Mouse (Mus musculus): Measurements from ENCODE around the gene Akr1b3.
"Not testable (repeated sequence)": the region's sequence is repeated elsewhere in the genome, so short reads cannot be mapped to it uniquely, and the experiment has no call there.

The Akr1b3 gene

DNA sequence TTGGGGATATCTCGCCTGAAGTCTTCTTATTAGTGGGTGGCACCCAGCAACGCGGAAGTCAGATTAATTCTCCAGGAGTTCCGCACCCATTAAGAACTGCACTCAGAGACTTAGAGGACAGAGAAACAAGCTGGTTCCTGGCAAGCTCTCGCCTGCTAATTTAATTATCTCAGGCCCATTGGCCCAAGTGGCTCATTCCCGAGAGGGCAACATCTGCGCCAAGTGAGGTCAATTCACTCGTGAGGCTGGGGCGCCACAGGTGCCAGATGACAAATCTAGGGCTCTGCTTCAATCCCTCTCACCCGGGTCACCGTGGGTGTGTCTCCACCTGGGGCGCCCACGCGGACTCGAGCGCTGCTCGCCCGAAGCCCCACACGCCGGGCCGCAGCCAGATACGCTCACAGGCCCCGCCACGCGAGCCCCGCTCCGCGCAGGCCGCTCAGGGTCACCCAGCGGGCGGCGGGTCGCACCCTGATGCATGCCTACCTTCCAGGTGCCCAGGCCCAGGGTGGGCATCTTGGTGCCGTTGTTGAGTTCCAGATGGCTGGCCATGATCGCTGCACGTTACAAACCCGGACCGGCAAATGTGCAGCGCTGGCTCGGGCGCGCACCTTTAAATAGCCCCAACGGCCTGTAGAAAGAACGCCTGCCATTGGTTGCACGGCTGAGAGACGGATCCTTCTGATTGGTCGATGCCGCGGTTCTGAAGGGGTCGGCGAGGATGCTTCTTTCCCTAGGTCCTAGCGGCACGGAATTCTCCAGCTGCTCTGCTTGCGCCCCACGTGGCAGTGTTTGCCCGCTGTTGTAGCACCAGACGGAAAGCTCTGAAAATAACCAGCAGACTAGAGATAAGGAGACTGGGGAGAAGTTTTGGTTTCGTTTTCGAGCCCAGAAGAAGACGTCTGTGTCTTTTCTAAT, at the start of gene Akr1b3:
Gene Akr1b3 (minus strand): TSS at position 625 of the 918 bp plus-strand sequence.
- peak; percentile 94 for DNase-seq (ENCODE audit: low spot score)

- DNase-seq (ENCODE audit: low spot score) = peak; percentile 39
These were observed 47.2 kb upstream of the Akr1b3 start for GRCm38 (mm10) chr6:34364217-34365136.

GRCm38 (mm10) chr6:34355841-34356240, 38.6 kb upstream of the Akr1b3 start:
- DNase-seq (ENCODE audit: low spot score) = no peak

DNA sequence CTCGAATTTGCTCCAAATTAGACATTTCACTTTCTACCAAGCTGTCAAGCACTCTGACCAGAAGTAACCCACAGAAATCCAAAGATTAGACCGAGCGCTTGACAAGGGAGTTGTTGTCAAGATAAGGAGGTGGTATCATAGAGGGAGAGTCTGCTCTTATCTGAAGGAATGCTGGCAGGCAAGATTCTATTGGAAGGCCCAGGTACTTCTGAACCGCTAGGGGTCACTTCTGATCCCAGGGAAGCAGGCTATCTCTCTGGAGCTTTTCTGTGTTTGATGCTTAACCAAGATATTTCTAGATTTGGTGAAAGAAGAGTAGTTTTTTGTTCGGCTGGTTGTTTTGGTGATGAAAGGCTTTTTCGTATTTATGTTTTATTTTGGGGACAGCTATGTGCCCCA, 38.1 kb upstream of the Akr1b3 start:
- no peak for DNase-seq (ENCODE audit: low spot score)

DNA sequence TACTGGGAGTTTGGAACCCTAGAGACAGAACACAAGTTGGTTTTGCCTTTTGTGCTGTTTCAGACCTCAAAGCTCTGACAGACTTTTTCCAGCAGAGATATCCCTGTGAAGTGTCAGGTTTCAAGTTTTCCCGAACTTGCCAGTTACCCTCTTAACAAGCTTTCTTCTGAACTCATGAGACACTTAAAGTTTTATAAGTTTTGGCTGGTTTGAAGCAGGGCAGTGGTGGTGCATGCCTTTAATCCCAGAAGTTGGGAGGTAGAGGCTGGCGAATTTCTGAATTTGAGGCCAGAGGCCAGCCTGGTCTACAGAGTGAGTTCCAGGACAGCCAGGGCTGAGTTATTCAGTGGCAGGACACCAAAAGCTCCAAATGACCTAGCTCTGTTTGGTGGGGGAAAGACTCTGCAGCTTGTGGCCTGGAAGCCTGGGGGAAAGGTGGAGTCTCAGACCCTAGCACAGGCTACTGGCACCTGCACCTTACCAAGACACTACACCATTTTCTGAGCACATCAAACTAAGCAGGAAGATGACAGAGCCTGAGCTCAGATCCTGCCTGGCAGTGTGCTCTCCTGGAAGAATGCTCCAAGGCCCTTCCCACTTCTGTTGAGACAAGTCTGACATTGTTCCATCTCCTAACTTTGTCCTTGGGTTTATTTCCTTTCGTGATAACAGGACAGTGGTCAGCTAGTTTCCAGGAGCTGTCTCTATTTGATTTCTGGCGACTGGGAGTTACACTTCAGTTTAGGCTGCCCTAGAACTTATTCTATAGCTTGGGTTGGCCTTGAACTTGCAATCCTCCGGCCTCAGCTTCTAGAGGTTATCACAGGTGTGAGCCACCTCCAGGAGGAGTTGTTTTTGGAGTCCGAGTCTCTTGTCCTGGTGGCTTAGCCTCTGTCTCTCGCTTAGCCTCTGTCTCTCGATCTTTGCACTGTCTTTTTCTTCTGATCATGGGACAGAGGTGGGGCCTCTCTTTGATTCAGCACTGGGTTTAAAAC, 37.4 kb upstream of the Akr1b3 start:
- DNase-seq (ENCODE audit: low spot score) = peak; percentile 41

DNA sequence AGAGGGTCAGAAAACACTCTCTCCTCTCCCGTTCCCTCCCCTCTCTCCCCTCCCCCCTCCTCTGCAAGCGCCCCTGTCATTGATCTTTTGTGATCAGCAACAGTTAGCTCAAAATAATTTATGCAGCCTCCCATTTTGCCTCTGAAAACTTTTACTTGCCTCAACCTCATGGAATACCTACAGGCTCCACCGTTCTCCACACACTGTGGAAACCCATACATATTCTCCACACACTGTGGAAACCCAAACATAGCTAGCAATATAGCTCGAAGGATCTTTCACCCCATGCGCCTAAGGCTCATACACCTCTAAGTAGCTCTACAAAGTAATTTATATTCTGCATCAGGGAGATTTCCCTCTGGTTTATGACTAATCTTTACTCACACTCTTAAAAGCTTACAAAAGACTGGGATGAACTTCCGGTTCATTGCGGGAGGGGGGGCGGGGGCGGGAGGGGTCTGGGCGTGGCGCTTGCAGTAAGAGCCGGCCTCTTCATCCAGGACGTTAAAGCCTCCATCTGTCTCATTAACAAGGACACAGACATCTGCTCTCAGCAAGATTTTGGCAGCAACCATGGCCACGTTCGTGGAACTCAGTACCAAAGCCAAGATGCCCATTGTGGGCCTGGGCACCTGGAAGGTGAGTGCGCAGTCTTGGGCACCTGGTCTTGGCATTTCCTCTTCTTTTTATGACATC, 36.5 kb upstream of the Akr1b3 start, which contains the start of gene Akr1b8:
Gene Akr1b8 (plus strand): TSS at position 462 of the 696 bp plus-strand sequence.
- no peak for DNase-seq (ENCODE audit: low spot score)

- DNase-seq (ENCODE audit: low spot score) = no peak
These were observed 35.1 kb upstream of the Akr1b3 start for GRCm38 (mm10) chr6:34352401-34352800.

DNA sequence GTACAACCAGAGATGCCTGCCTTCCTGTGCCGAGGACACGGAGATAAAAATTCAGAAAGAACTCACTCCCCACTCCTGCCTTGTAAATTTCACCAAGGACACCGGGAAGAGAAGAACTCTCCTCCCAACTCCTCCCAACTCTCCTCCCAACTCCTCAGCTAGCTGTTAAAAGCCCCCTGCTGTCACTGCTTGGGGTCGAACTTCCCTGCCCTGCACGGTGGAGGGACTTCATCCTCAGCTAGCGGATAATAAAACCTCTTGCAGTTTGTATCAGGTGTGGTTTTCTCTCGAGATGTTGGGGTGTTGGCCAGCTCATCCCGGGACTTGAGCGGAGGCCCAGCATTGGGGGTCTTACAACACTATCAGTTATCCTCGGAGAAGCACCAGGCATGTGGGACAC, 34.2 kb upstream of the Akr1b3 start:
- not testable (repeated sequence) for DNase-seq (ENCODE audit: low spot score)

DNA sequence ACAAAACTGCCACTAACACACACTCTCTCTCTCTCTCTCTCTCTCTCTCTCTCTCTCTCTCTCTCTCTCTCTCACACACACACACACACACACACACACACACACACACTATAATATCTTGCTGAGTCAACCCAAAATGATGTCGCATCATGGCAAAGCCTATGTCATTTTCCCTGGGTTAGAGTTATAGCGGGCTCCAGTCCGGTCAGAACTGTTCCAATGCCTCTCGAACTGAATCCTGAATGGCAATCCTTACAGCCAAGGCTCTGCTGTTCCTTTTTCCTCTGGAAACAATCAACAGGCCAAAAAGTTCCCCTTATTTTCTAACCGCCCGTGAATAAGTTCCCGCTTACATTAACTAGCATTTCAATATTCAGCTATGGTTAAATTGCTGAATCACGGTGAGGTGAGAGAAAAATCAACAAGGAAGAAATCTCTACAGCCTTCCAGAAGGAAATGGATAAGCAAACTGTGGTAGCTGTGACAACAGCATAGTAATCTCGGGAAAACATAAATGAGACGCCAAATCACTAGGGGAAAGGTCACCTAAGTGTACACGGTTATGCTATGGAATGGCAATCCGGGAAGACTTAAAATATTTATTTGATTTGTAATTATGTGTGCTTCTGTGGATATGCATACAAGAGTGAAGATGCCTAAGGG, 32.9 kb upstream of the Akr1b3 start:
- no peak for DNase-seq (ENCODE audit: low spot score)

GRCm38 (mm10) chr6:34346096-34346898, 29.0 kb upstream of the Akr1b3 start:
- DNase-seq (ENCODE audit: low spot score) = peak; percentile 72

GRCm38 (mm10) chr6:34344935-34345334, 27.7 kb upstream of the Akr1b3 start:
- DNase-seq (ENCODE audit: low spot score) = peak; percentile 79

- no peak for DNase-seq (ENCODE audit: low spot score)
These were observed 27.0 kb upstream of the Akr1b3 start for GRCm38 (mm10) chr6:34344135-34344850.

DNA sequence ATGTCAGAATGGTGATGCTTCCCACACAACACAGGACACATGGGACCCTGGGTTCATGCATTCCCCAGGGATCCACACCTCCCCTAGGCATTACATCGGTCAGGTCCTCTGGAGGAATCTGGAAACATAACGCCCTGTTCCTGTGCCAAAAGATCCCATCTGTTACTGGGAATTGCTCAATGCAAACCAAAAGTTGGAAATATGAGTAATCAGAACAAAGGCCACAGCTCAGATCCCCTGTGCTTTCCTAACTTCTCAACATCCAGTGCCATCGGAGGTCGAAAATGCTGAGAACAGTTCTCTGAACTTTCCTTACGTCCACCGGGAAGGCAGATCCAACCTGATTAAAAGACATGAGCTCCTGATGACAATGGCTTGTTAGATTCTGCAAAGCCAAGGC, 26.1 kb upstream of the Akr1b3 start:
- no peak for DNase-seq (ENCODE audit: low spot score)

GRCm38 (mm10) chr6:34342476-34342875, 25.2 kb upstream of the Akr1b3 start:
- no peak for DNase-seq (ENCODE audit: low spot score)

- DNase-seq (ENCODE audit: low spot score) = no peak
These were observed 24.7 kb upstream of the Akr1b3 start for GRCm38 (mm10) chr6:34341991-34342390.

- DNase-seq (ENCODE audit: low spot score) = no peak
These were observed 20.5 kb upstream of the Akr1b3 start for GRCm38 (mm10) chr6:34337799-34338198.

- no peak for DNase-seq (ENCODE audit: low spot score)
These were observed 17.4 kb upstream of the Akr1b3 start for GRCm38 (mm10) chr6:34334673-34335072.

GRCm38 (mm10) chr6:34331804-34332203, 14.5 kb upstream of the Akr1b3 start:
- peak; percentile 65 for DNase-seq (ENCODE audit: low spot score)

GRCm38 (mm10) chr6:34331379-34331778, 14.1 kb upstream of the Akr1b3 start:
- peak; percentile 67 for DNase-seq (ENCODE audit: low spot score)

Measured in testis, postnatal 14 days (tissue).